Mouse (Mus musculus): Measurements from ENCODE around the gene Mbtd1. TPM values are rescaled to one million over a fixed set of nuclear protein-coding genes. Genes with fewer than 3 reads are reported as not detected.

The Mbtd1 gene
- 10 to 100 TPM; 35.9 to 37.6 TPM for total RNA-seq (2023)

GRCm38 (mm10) chr11:93885572-93886410 is at the start of gene Mbtd1, which contains the start of gene Utp18:
Gene Mbtd1, plus strand, starts transcription at chr11:93885852.
Gene Utp18, minus strand, starts transcription at chr11:93885766.

GRCm38 (mm10) chr11:93956159-93956558 is 70.5 kb downstream of the Mbtd1 start, which contains the start of gene Nme2:
Gene Nme2, minus strand, starts transcription at chr11:93956259.

GRCm38 (mm10) chr11:93968005-93968847 is 82.6 kb downstream of the Mbtd1 start, which contains the start of the genes Gm20390 and Nme1:
Gene Gm20390, minus strand, starts transcription at chr11:93968293.
Gene Nme1, minus strand, starts transcription at chr11:93968521.

DNA sequence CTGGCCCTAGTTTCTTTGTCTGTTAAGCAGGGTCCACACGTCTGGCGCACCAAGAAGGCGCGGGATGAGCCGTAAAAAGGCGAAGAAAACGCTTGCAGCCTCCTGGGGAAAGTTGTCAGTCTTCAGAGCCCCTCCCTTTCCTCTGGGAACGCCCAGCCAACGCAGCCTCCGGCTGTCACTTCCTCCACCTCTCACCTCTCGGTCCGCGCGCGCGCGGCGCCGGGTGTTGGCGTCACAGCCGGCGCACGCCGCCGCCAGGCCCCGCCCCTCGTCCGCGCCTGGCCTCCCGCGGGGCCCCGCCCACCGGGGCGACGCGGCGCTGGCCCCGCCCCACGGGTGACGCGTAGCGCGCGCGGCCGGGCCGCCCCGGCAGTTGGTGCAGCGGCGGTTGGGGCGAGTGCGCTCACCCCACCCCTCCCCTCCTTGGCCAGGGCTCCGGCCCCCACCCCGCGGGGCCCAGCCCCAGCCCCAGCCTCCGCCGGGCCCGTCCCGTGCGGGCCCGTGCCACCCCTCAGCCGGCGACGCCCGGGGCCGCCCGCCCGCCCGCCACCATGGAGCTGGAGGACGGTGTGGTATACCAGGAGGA is 110.2 kb downstream of the Mbtd1 start, which contains the start of gene Spag9:
Spag9 (plus strand) TSS at position 372 of the 586 bp plus-strand sequence.

Other genes starting within 250 kb of the Mbtd1 start
- 10 to 100 TPM; 19.0 to 19.2 TPM for gene Utp18, start 86 bp upstream of the Mbtd1 start, total RNA-seq (2023)
- 10 to 100 TPM; 61.3 to 68.0 TPM for gene Nme2, start 70.4 kb downstream of the Mbtd1 start, total RNA-seq (2023)
- gene Gm20390, start 82.4 kb downstream of the Mbtd1 start, total RNA-seq (2023), result 10 to 100 TPM; 26.3 to 37.1 TPM
- 10 to 100 TPM; 21.8 TPM for gene Nme1, start 82.7 kb downstream of the Mbtd1 start, total RNA-seq (2023)
- 10 to 100 TPM; 88.7 to 93.4 TPM for gene Spag9, start 110.2 kb downstream of the Mbtd1 start, total RNA-seq (2023)

Measured in neutrophil, adult 83 days (primary cell).